Mouse (Mus musculus): Measurements from ENCODE around the gene Slc30a7. TPM values are rescaled to one million over a fixed set of nuclear protein-coding genes. Genes with fewer than 3 reads are reported as not detected.
A peak's percentile ranks its signal among the peaks of the same experiment; 100 is the strongest.

Gene Slc30a7
- total RNA-seq (2021), result 1 to 10 TPM; 5.7 to 5.8 TPM
- long read RNA-seq, experiment 1, full-length matches to known transcripts, result 3 of 5 reads
- long read RNA-seq, experiment 1, partial matches to known transcripts, result 0 of 5 reads
- long read RNA-seq, experiment 1, other reads (novel, unspliced or antisense), result 2 of 5 reads
- long read RNA-seq, experiment 2, full-length matches to known transcripts, result 1 of 3 reads
- long read RNA-seq, experiment 2, partial matches to known transcripts, result 0 of 3 reads
- long read RNA-seq, experiment 2, other reads (novel, unspliced or antisense), result 2 of 3 reads

- DNase-seq, result peak; percentile 73 to 80
- intact Hi-C loops (cut with DNase I), result no loop called here
Measured at GRCm38 (mm10) chr3:116006978-116007940, at the start of gene Slc30a7, which contains the start of gene Extl2. Gene Slc30a7, minus strand, starts transcription at chr3:116007406. Gene Extl2, plus strand, starts transcription at chr3:116007462.

GRCm38 (mm10) chr3:116047034-116047433, 39.8 kb upstream of the Slc30a7 start:
- intact Hi-C loops (cut with DNase I), result no loop called here
- no peak for DNase-seq

- no peak for DNase-seq
- intact Hi-C loops (cut with DNase I), result no loop called here
Measured at GRCm38 (mm10) chr3:116046000-116046399, 38.8 kb upstream of the Slc30a7 start.

- DNase-seq, result no peak
- intact Hi-C loops (cut with DNase I), result loop anchor here (5.0 kb wide), 1 partner anchor 167 kb away; no protein-coding TSS in a partner anchor
Measured at GRCm38 (mm10) chr3:116040776-116041175, 33.6 kb upstream of the Slc30a7 start.

GRCm38 (mm10) chr3:116033871-116034222, 26.6 kb upstream of the Slc30a7 start:
- intact Hi-C loops (cut with DNase I), result loop anchor here (1.0 to 10.0 kb wide), 2 partner anchors 293 to 461 kb away; no protein-coding TSS in a partner anchor
- DNase-seq, result no peak

- DNase-seq, result no peak
- intact Hi-C loops (cut with DNase I), result loop anchor here (1.0 to 10.0 kb wide), 2 partner anchors 294 to 461 kb away; no protein-coding TSS in a partner anchor
Measured at GRCm38 (mm10) chr3:116033218-116033870, 26.1 kb upstream of the Slc30a7 start.

GRCm38 (mm10) chr3:116030152-116030788, 23.1 kb upstream of the Slc30a7 start:
- DNase-seq, result no peak
- intact Hi-C loops (cut with DNase I), result loop anchor here (10.0 kb wide), 1 partner anchor 465 kb away; no protein-coding TSS in a partner anchor

- DNase-seq, result no peak
- intact Hi-C loops (cut with DNase I), result loop anchor here (10.0 kb wide), 1 partner anchor 568 kb away; the partner anchor contains the start of gene Sass6
Measured at GRCm38 (mm10) chr3:116026996-116027395, 19.8 kb upstream of the Slc30a7 start.

GRCm38 (mm10) chr3:116025701-116026100, 18.5 kb upstream of the Slc30a7 start:
- intact Hi-C loops (cut with DNase I), result loop anchor here (10.0 kb wide), 1 partner anchor 569 kb away; the partner anchor contains the start of gene Sass6
- no peak for DNase-seq

GRCm38 (mm10) chr3:116024669-116025068, 17.5 kb upstream of the Slc30a7 start:
- intact Hi-C loops (cut with DNase I), result loop anchor here (10.0 kb wide), 1 partner anchor 570 kb away; the partner anchor contains the start of gene Sass6
- no peak for DNase-seq

GRCm38 (mm10) chr3:116024236-116024635, 17.0 kb upstream of the Slc30a7 start:
- intact Hi-C loops (cut with DNase I), result loop anchor here (10.0 kb wide), 1 partner anchor 571 kb away; the partner anchor contains the start of gene Sass6
- no peak for DNase-seq

GRCm38 (mm10) chr3:116019136-116019535, 11.9 kb upstream of the Slc30a7 start:
- intact Hi-C loops (cut with DNase I), result no loop called here
- DNase-seq, result no peak

- intact Hi-C loops (cut with DNase I), result no loop called here
- DNase-seq, result no peak
Measured at GRCm38 (mm10) chr3:116018606-116019005, 11.4 kb upstream of the Slc30a7 start.

- intact Hi-C loops (cut with DNase I), result no loop called here
- DNase-seq, result no peak
Measured at GRCm38 (mm10) chr3:116016116-116016515, 8.9 kb upstream of the Slc30a7 start.

- intact Hi-C loops (cut with DNase I), result no loop called here
- DNase-seq, result no peak
Measured at GRCm38 (mm10) chr3:116014901-116015300, 7.7 kb upstream of the Slc30a7 start.

- intact Hi-C loops (cut with DNase I), result no loop called here
- DNase-seq, result no peak
Measured at GRCm38 (mm10) chr3:116009622-116010344, 2.6 kb upstream of the Slc30a7 start.

- intact Hi-C loops (cut with DNase I), result no loop called here
- peak; percentile 41 to 58 for DNase-seq
Measured at GRCm38 (mm10) chr3:116007941-116008440, 785 bp upstream of the Slc30a7 start.

GRCm38 (mm10) chr3:116006284-116006977, 775 bp downstream of the Slc30a7 start:
- no peak for DNase-seq
- intact Hi-C loops (cut with DNase I), result no loop called here

Data from gastrocnemius, postnatal 36 days (tissue).